Mouse (Mus musculus) MEL (cell line): ENCODE measurements around the gene Mybpc3. TPM values are rescaled to one million over a fixed set of nuclear protein-coding genes. Genes with fewer than 3 reads are reported as not detected.

Source experiments
- DNase-seq: peaks from one replicate; pipeline ENCODE4 v3.0.0; 2011; ENCODE audit warnings: low read depth, low spot score
- H3K27ac ChIP-seq: 2 replicates; pipeline ENCODE4 v1.5.1; 2012; ENCODE audit warnings: low read depth, mild to moderate bottlenecking, control low read depth, low read length, moderate library complexity; ENCODE audit not compliant: control insufficient read depth
- H3K27me3 ChIP-seq, 2 experiments: fragments of 150-350 bp in 1 of 2; sonication (generic) in 1 of 2; 2 replicates each; pipeline ENCODE4 v1.6.1; 2012; ENCODE audit warnings: low read length in 2 of 2, mild to moderate bottlenecking in 2 of 2, improper control_type of control experiment in 1 of 2, moderate library complexity in 1 of 2; ENCODE audit not compliant: insufficient read depth in 2 of 2, control insufficient read depth in 1 of 2
- H3K36me3 ChIP-seq, 2 experiments: 2 replicates each; pipeline ENCODE4 v1.6.1; 2012 to 2014; ENCODE audit warnings: low read length in 2 of 2, improper control_type of control experiment in 1 of 2, inconsistent platforms in 1 of 2, mild to moderate bottlenecking in 1 of 2; ENCODE audit not compliant: insufficient read depth in 2 of 2, control insufficient read depth in 1 of 2
- H3K4me1 ChIP-seq, 2 experiments: fragments of 150-350 bp in 1 of 2; sonication (generic) in 1 of 2; 2 replicates each; pipeline ENCODE4 v1.6.1; 2012; ENCODE audit warnings: low read length in 2 of 2, improper control_type of control experiment in 1 of 2, mild to moderate bottlenecking in 1 of 2; ENCODE audit not compliant: insufficient read depth in 2 of 2, control insufficient read depth in 1 of 2
- H3K4me3 ChIP-seq, 2 experiments: fragments of 150-350 bp in 1 of 2; sonication (generic) in 1 of 2; 2 replicates each; pipeline ENCODE4 v1.5.1; 2012; ENCODE audit warnings: low read depth in 2 of 2, low read length in 2 of 2, mild to moderate bottlenecking in 2 of 2, moderate library complexity in 2 of 2, control low read depth in 1 of 2, improper control_type of control experiment in 1 of 2; ENCODE audit not compliant: control insufficient read depth in 1 of 2, insufficient read depth in 1 of 2
- H3K79me2 ChIP-seq: 2 replicates; pipeline ENCODE4 v1.6.1; 2012; ENCODE audit warnings: mild to moderate bottlenecking, low read length, moderate library complexity; ENCODE audit not compliant: control insufficient read depth, poor library complexity, insufficient read depth
- H3K9ac ChIP-seq: 2 replicates; pipeline ENCODE4 v1.6.1; 2012; ENCODE audit warnings: low read depth, mild to moderate bottlenecking, control low read depth, low read length, moderate library complexity; ENCODE audit not compliant: control insufficient read depth, poor library complexity, severe bottlenecking
- H3K9me3 ChIP-seq: fragments of 150-350 bp; sonication (generic); replicated peaks from 2 replicates; pipeline ENCODE4 v1.6.1; 2012; ENCODE audit warnings: mild to moderate bottlenecking, low read length, improper control_type of control experiment, moderate library complexity; ENCODE audit not compliant: insufficient read depth
- BHLHE40 ChIP-seq: IDR thresholded peaks from 2 replicates; pipeline ENCODE4 v1.6.1; 2012; ENCODE audit warnings: low read depth, mild to moderate bottlenecking, inconsistent platforms, low read length, improper control_type of control experiment, borderline replicate concordance
- CHD1 ChIP-seq: IDR thresholded peaks from 2 replicates; pipeline ENCODE4 v1.6.1; 2012; ENCODE audit warnings: low read depth, mild to moderate bottlenecking, inconsistent platforms, low read length, improper control_type of control experiment
- E2F4 ChIP-seq: IDR thresholded peaks from 2 replicates; pipeline ENCODE4 v1.6.1; 2011; ENCODE audit warnings: low read depth, low read length, improper control_type of control experiment, borderline replicate concordance
- EP300 ChIP-seq, 2 experiments: IDR thresholded peaks; 2 replicates each; pipeline ENCODE4 v1.6.1; 2011; ENCODE audit warnings: improper control_type of control experiment in 2 of 2, low read length in 2 of 2, low read depth in 1 of 2, mild to moderate bottlenecking in 1 of 2
- ETS1 ChIP-seq: IDR thresholded peaks from 2 replicates; pipeline ENCODE4 v1.6.1; 2012; ENCODE audit warnings: low read depth, mild to moderate bottlenecking, inconsistent platforms, low read length, improper control_type of control experiment, moderate library complexity
- GABPA ChIP-seq: IDR thresholded peaks from 2 replicates; pipeline ENCODE4 v1.6.1; 2012; ENCODE audit warnings: low read depth, mild to moderate bottlenecking, inconsistent platforms, low read length, improper control_type of control experiment, moderate library complexity
- MAFK ChIP-seq: IDR thresholded peaks from 2 replicates; pipeline ENCODE4 v1.6.1; 2011; ENCODE audit warnings: low read depth, mild to moderate bottlenecking, low read length, improper control_type of control experiment, borderline replicate concordance
- MAZ ChIP-seq: IDR thresholded peaks from 2 replicates; pipeline ENCODE4 v1.6.1; 2012; ENCODE audit warnings: low read depth, mild to moderate bottlenecking, inconsistent platforms, low read length, improper control_type of control experiment
- MEF2A ChIP-seq: IDR thresholded peaks from 2 replicates; pipeline ENCODE4 v1.6.1; 2014; ENCODE audit warnings: low read depth, mild to moderate bottlenecking, inconsistent platforms, low read length, improper control_type of control experiment; ENCODE audit not compliant: poor library complexity, insufficient replicate concordance, severe bottlenecking; ENCODE audit errors: extremely low read depth
- MYC ChIP-seq: IDR thresholded peaks from 2 replicates; pipeline ENCODE4 v1.6.1; 2011; ENCODE audit warnings: low read depth, mild to moderate bottlenecking, low read length, improper control_type of control experiment, moderate library complexity
- NELFE ChIP-seq: IDR thresholded peaks from 2 replicates; pipeline ENCODE4 v1.6.1; 2011; ENCODE audit warnings: low read depth, low read length, improper control_type of control experiment
- NRF1 ChIP-seq: IDR thresholded peaks from 2 replicates; pipeline ENCODE4 v1.6.1; 2014; ENCODE audit warnings: low read depth, mild to moderate bottlenecking, inconsistent platforms, low read length, improper control_type of control experiment, moderate library complexity; ENCODE audit not compliant: poor library complexity, insufficient read depth, severe bottlenecking
- POLR2AphosphoS2 ChIP-seq: IDR thresholded peaks from 2 replicates; pipeline ENCODE4 v1.6.1; 2011; ENCODE audit warnings: low read length, improper control_type of control experiment
- POLR2AphosphoS5 ChIP-seq: IDR thresholded peaks from 2 replicates; pipeline ENCODE4 v1.6.1; 2012; ENCODE audit warnings: low read depth, borderline replicate concordance, mild to moderate bottlenecking, inconsistent platforms, low read length, moderate library complexity, mixed read lengths
- RAD21 ChIP-seq: IDR thresholded peaks from 2 replicates; pipeline ENCODE4 v1.6.1; 2011; ENCODE audit warnings: mild to moderate bottlenecking, low read depth, low read length, improper control_type of control experiment
- RCOR1 ChIP-seq: IDR thresholded peaks from 2 replicates; pipeline ENCODE4 v1.6.1; 2012; ENCODE audit warnings: low read depth, mild to moderate bottlenecking, inconsistent platforms, low read length, improper control_type of control experiment
- SMC3 ChIP-seq: IDR thresholded peaks from 2 replicates; pipeline ENCODE4 v1.6.1; 2011; ENCODE audit warnings: low read depth, low read length, improper control_type of control experiment
- TBP ChIP-seq: IDR thresholded peaks from 2 replicates; pipeline ENCODE4 v1.8.0; 2011; ENCODE audit warnings: low read depth, low read length, improper control_type of control experiment
- UBTF ChIP-seq: IDR thresholded peaks from 2 replicates; pipeline ENCODE4 v1.6.1; 2012; ENCODE audit warnings: low read depth, mild to moderate bottlenecking, inconsistent platforms, low read length, improper control_type of control experiment, moderate library complexity, borderline replicate concordance; ENCODE audit not compliant: insufficient read depth
- USF2 ChIP-seq, 2 experiments: IDR thresholded peaks; 2 replicates each; pipeline ENCODE4 v1.6.1; 2011 to 2012; ENCODE audit warnings: improper control_type of control experiment in 2 of 2, low read length in 2 of 2, borderline replicate concordance in 1 of 2, inconsistent platforms in 1 of 2, low read depth in 1 of 2, mild to moderate bottlenecking in 1 of 2; ENCODE audit not compliant: insufficient read depth in 1 of 2
- ZC3H11A ChIP-seq: IDR thresholded peaks from 2 replicates; pipeline ENCODE4 v1.6.1; 2012; ENCODE audit warnings: low read depth, mild to moderate bottlenecking, inconsistent platforms, low read length, improper control_type of control experiment
- ZKSCAN1 ChIP-seq: IDR thresholded peaks from 2 replicates; pipeline ENCODE4 v1.6.1; 2012; ENCODE audit warnings: low read depth, mild to moderate bottlenecking, inconsistent platforms, low read length, improper control_type of control experiment, moderate library complexity
- ZNF384 ChIP-seq: IDR thresholded peaks from 2 replicates; pipeline ENCODE4 v1.6.1; 2012; ENCODE audit warnings: low read depth, mild to moderate bottlenecking, inconsistent platforms, low read length, improper control_type of control experiment
- polyA plus RNA-seq, 2 experiments: library from polyadenylated mRNA; stranded (reverse) in 1 of 2; unstranded in 1 of 2; fragments of >175 nt in 1 of 2; fragments of >200 nt in 1 of 2; gene quantifications; 2 replicates each; pipeline versions ENCODE4 v1.2.1 to v1.2.4; 2012; ENCODE audit warnings: low replicate concordance in 2 of 2, low read depth in 1 of 2; ENCODE audit not compliant: insufficient read length in 2 of 2, insufficient read depth in 1 of 2, missing spikeins in 1 of 2
- total RNA-seq: library from RNA; depleted of rRNA; stranded (reverse); fragments of 300-350 nt; gene quantifications from 2 replicates; pipeline ENCODE4 v1.2.3, GENCODE M21; 2012

Mybpc3 gene
- total and polyA plus RNA-seq, 3 experiments: 0.19 to 0.50 TPM; not detected in 1

- no peaks in the 10 kb centered on the region for H3K9me3 ChIP-seq
- H3K79me2 ChIP-seq: no peaks in the 10 kb centered on the region
- H3K4me3 ChIP-seq: no peak overlapping the region
- no peaks in the 10 kb centered on the region for H3K4me1 ChIP-seq
- no peak overlapping the region for H3K9ac ChIP-seq
- no peaks in the 10 kb centered on the region; a peak in 2 of 4 replicates for H3K36me3 ChIP-seq
- H3K27me3 ChIP-seq: no peaks in the 10 kb centered on the region
- no peak for TF ChIP-seq POLR2AphosphoS2
- TF ChIP-seq ZNF384: 0 out of 2 replicates have a peak, but pooled peaks have one; percentile 35
- no peak overlapping the region for H3K27ac ChIP-seq
- no peak for DNase-seq
Measured at GRCm38 (mm10) chr2:91142920-91143319, 25.0 kb downstream of the Mybpc3 start.

GRCm38 (mm10) chr2:91143401-91143800 is 25.5 kb downstream of the Mybpc3 start:
- TF ChIP-seq EP300 (IDR thresholded peaks at IDR 0.05; ENCODE audit: low read depth in 1 of 2, low read length in 2 of 2) (no peak), E2F4 (no peak), TBP (no peak), RCOR1 (no peak), POLR2AphosphoS5 (no peak), MEF2A (no peak), NRF1 (no peak), SMC3 (no peak), MYC (no peak), CHD1 (no peak), ETS1 (no peak), MAZ (no peak), BHLHE40 (no peak)
- no peaks in the 10 kb centered on the region; a peak in 1 of 4 replicates for H3K36me3 ChIP-seq
- DNase-seq: no peak
- no peak overlapping the region for H3K4me3 ChIP-seq
- no peak overlapping the region for H3K27ac ChIP-seq
- no peak overlapping the region for H3K9ac ChIP-seq
- H3K79me2 ChIP-seq: no peaks in the 10 kb centered on the region
- H3K9me3 ChIP-seq: no peaks in the 10 kb centered on the region
- H3K27me3 ChIP-seq: no peaks in the 10 kb centered on the region
- no peaks in the 10 kb centered on the region for H3K4me1 ChIP-seq

DNA sequence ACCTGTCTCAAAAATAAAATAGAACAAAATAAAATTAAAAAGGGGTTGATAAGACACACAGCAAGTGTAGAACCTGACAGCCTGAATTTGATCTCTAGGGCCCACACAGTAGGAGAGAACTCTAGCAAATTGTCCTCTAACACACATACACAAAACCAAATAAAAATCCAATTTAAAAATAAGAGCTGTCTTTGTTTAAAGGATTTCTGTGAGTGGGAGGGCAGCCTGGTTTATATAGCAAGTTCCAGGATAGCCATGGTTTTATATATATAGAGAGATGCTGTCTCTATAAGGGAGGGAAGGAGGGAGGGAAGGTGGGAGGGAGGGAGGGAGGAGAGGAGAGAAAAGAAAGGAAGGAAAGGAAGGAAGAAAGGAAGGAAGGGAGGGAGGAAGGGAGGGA is 30.2 kb downstream of the Mybpc3 start:
- H3K9me3 ChIP-seq: no peaks in the 10 kb centered on the region
- no peak for TF ChIP-seq ZC3H11A
- no peak for TF ChIP-seq ZKSCAN1
- no peak for TF ChIP-seq RAD21
- no peak for TF ChIP-seq SMC3
- no peak for TF ChIP-seq NELFE
- no peak for TF ChIP-seq USF2 (IDR thresholded peaks at IDR 0.05; ENCODE audit: borderline replicate concordance in 1 of 2, insufficient read depth in 1 of 2, low read depth in 1 of 2, low read length in 2 of 2)
- no peak for TF ChIP-seq ETS1
- TF ChIP-seq UBTF: no peak
- TF ChIP-seq CHD1: no peak
- TF ChIP-seq EP300 (IDR thresholded peaks at IDR 0.05; ENCODE audit: low read depth in 1 of 2, low read length in 2 of 2): no peak
- TF ChIP-seq MAFK: no peak
- no peak for TF ChIP-seq GABPA
- no peak for TF ChIP-seq POLR2AphosphoS2
- TF ChIP-seq, all 39 proteins: peak for 0
- H3K27me3 ChIP-seq: no peaks in the 10 kb centered on the region
- no peaks in the 10 kb centered on the region for H3K4me1 ChIP-seq
- no peak overlapping the region for H3K4me3 ChIP-seq
- DNase-seq: no peak
- peaks cover 0 to 11% of the 10 kb centered on the region in 2 experiments; a peak in 2 of 4 replicates for H3K36me3 ChIP-seq
- H3K27ac ChIP-seq: no peak overlapping the region
- H3K9ac ChIP-seq: no peak overlapping the region
- H3K79me2 ChIP-seq: no peaks in the 10 kb centered on the region
